Mouse (Mus musculus) cerebellum, adult 2 months (tissue): ENCODE data around the gene Boc.

Experiments used
- CTCF ChIP-seq: fragments of 200-500 bp; IDR thresholded peaks from 2 replicates; pipeline ENCODE4 v1.5.1; 2011; ENCODE audit warnings: low read depth, mild to moderate bottlenecking, control low read depth, low read length, moderate library complexity, borderline replicate concordance; ENCODE audit not compliant: insufficient read depth
- POLR2A ChIP-seq: fragments of 200-500 bp; IDR thresholded peaks from 2 replicates; pipeline ENCODE4 v1.6.1; 2011; ENCODE audit warnings: low read length, control low read depth, borderline replicate concordance; ENCODE audit not compliant: insufficient read depth

DNA sequence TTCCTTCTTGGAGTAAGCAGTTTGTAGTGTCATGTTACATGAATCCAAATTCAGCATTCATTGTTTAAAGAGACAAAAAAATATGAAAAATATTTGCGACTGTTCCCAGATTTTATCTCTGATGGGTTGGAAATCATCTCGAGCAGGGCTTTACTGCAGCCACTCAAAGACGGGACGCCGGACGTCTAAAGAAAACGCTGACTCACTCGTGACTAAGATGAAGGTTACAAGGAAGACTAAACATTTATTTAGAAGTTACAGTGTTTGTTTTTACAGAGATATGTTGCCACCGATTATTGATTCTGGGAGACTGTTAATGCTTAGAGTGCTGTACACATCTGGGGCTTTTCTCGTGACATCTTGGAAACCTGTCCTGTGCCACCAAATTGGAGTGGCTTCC lies 73.9 kb downstream of the Boc start:
- TF ChIP-seq CTCF (no peak), POLR2A (no peak)
